In the genomic region with DNA sequence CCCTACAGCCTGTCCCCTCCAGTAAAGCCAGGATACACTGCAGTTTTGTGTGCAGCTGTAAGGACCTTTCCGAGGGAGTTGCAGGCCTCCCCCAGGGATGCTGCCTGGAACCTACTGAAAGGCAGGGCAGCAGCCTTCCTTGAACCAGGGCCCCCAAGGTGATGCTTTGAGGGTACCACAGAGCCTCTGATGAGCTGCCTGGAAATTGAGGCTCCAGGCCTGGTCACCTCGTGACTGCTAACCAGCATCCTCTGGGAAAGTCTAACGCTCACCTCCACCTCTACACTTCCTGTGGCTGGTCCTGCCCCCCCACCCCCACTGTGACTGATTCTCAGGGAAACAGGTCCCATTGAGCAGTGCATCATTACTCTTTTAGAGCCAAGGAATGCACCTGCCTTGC, we compare ENCODE assay signal across 11 mouse cellular contexts. TPM values are rescaled to one million over a fixed set of nuclear protein-coding genes. Genes with fewer than 3 reads are reported as not detected.
DNase-seq lines count a peak whose midpoint lies in the region; ATAC-seq lines count a peak whose summit lies in the region.
"Had no signal": no experiment of that assay in that cellular context is flagged by ENCODE, and none has a peak within 500 bp of the region (broad histone marks: within the 10 kb centered on the region; RNA-seq: fewer than 3 reads in every experiment).

No protein-coding gene starts in this region.

- H3K36me3 ChIP-seq in hindbrain, embryonic 11.5 days (ENCODE audit: control insufficient read depth, insufficient read depth, low read length) = no peaks in the 10 kb centered on the region
- no peaks in the 10 kb centered on the region for H3K36me3 ChIP-seq in midbrain, embryonic 14.5 days (ENCODE audit: control insufficient read depth, insufficient read depth, low read length)
- H3K36me3 ChIP-seq in liver, embryonic 12.5 days = no peaks in the 10 kb centered on the region

- H3K27ac ChIP-seq in hindbrain, embryonic 11.5 days (ENCODE audit: low read depth, low read length) = no peak overlapping the region
- H3K27ac ChIP-seq in midbrain, embryonic 14.5 days (replicated peaks; ENCODE audit: low read depth, low read length) = no peak overlapping the region
- no peak overlapping the region for H3K27ac ChIP-seq in liver, embryonic 12.5 days
- H3K27ac ChIP-seq: liver, embryonic 14.5 days had no signal

- no peaks in the 10 kb centered on the region for H3K9me3 ChIP-seq in hindbrain, embryonic 11.5 days (ENCODE audit: control insufficient read depth, low read length)
- no peaks in the 10 kb centered on the region for H3K9me3 ChIP-seq in midbrain, embryonic 14.5 days (ENCODE audit: control insufficient read depth, low read length)
- no peaks in the 10 kb centered on the region for H3K9me3 ChIP-seq in liver, embryonic 12.5 days (replicated peaks)

- H3K9ac ChIP-seq in hindbrain, embryonic 11.5 days (ENCODE audit: low read depth, low read length) = peak overlapping the region; percentile 27; the same call in 1 of the 2 replicates
- H3K9ac ChIP-seq in midbrain, embryonic 14.5 days (replicated peaks; ENCODE audit: low read length) = no peak overlapping the region; the same call in 1 of the 2 replicates
- no peak overlapping the region for H3K9ac ChIP-seq in liver, embryonic 12.5 days
- H3K9ac ChIP-seq: liver, embryonic 14.5 days had no signal

- peaks cover 30% of the 10 kb centered on the region for H3K4me1 ChIP-seq in hindbrain, embryonic 11.5 days (replicated peaks; ENCODE audit: control insufficient read depth, insufficient read depth, low read length)
- peaks cover 30% of the 10 kb centered on the region for H3K4me1 ChIP-seq in midbrain, embryonic 14.5 days (ENCODE audit: control insufficient read depth, insufficient read depth, low read length)
- H3K4me1 ChIP-seq in liver, embryonic 12.5 days = peaks cover 31% of the 10 kb centered on the region

- peaks cover 59% of the 10 kb centered on the region for H3K27me3 ChIP-seq in hindbrain, embryonic 11.5 days (ENCODE audit: control insufficient read depth, insufficient read depth, low read length)
- H3K27me3 ChIP-seq in midbrain, embryonic 14.5 days (ENCODE audit: control insufficient read depth, insufficient read depth, low read length) = peaks cover 24% of the 10 kb centered on the region
- peaks cover 100% of the 10 kb centered on the region for H3K27me3 ChIP-seq in liver, embryonic 12.5 days (replicated peaks)

- 37% methylated on average over 3 of the region's 3 CpGs for WGBS in hindbrain, embryonic 11.5 days
- 37% methylated on average over 3 of the region's 3 CpGs for WGBS in midbrain, embryonic 14.5 days
- 35% methylated on average over 3 of the region's 3 CpGs for WGBS in liver, embryonic 12.5 days (ENCODE audit: insufficient replicate concordance)

- DNase-seq in cerebellum, adult 18-20 months = peak; percentile 30 to 51
- no peak for DNase-seq in cerebellum, adult 9-11 months
- peak; percentile 55 for DNase-seq in brain, adult 2 months (ENCODE audit: low read depth, low spot score)
- DNase-seq in hindbrain, embryonic 11.5 days (ENCODE audit: low spot score) = no peak
- DNase-seq in midbrain, embryonic 14.5 days = no peak
- no peak for DNase-seq in kidney, postnatal 25 days
- no peak for DNase-seq in kidney, adult 11 months
- DNase-seq: gastrocnemius, postnatal 36 days; kidney, postnatal 4 days had no signal

- peak overlapping the region; percentile 66 for H3K4me3 ChIP-seq in hindbrain, embryonic 11.5 days (ENCODE audit: low read depth, low read length)
- peak overlapping the region; percentile 67 for H3K4me3 ChIP-seq in midbrain, embryonic 14.5 days (replicated peaks; ENCODE audit: low read depth, low read length)
- H3K4me3 ChIP-seq in liver, embryonic 12.5 days = no peak overlapping the region

- no peak for ATAC-seq in hindbrain, embryonic 11.5 days (ENCODE audit: low FRiP score)
- ATAC-seq in midbrain, embryonic 14.5 days (ENCODE audit: low FRiP score, low TSS enrichment) = no peak
- no peak for ATAC-seq in liver, embryonic 12.5 days

- peak overlapping the region; percentile 98 for H3K4me2 ChIP-seq in hindbrain, embryonic 11.5 days (replicated peaks; ENCODE audit: low read depth, low read length)
- H3K4me2 ChIP-seq in midbrain, embryonic 14.5 days (ENCODE audit: low read length) = peak overlapping the region; percentile 98
- H3K4me2 ChIP-seq in liver, embryonic 12.5 days = no peak overlapping the region

RNA-seq across cellular contexts. Expression of a gene that starts 2.3 kb away (rescaled TPM):
- polyA plus RNA-seq in hindbrain, embryonic 11.5 days (2014; fragmentation: Nextera tagmentation; extraction: Ambion mirVana) = 8.7 and 11.2 TPM in 2 replicates
- 10.1 and 11.3 TPM in 2 replicates for polyA plus RNA-seq in midbrain, embryonic 14.5 days (2014; fragmentation: Nextera tagmentation; extraction: Ambion mirVana)
- polyA plus RNA-seq in liver, embryonic 12.5 days (2016; fragmentation: Nextera tagmentation; extraction: Ambion mirVana) = 0.04 and 0.06 TPM in 2 replicates
- polyA plus RNA-seq: liver, embryonic 14.5 days had no signal

RNA-seq across cellular contexts. Expression of a gene that starts 54.1 kb away (rescaled TPM):
- polyA plus RNA-seq in hindbrain, embryonic 11.5 days (2014; fragmentation: Nextera tagmentation; extraction: Ambion mirVana) = 13.6 and 14.8 TPM in 2 replicates
- polyA plus RNA-seq in midbrain, embryonic 14.5 days (2014; fragmentation: Nextera tagmentation; extraction: Ambion mirVana) = 21.2 and 23.0 TPM in 2 replicates
- polyA plus RNA-seq in liver, embryonic 12.5 days (2016; fragmentation: Nextera tagmentation; extraction: Ambion mirVana) = 7.9 and 10.5 TPM in 2 replicates

RNA-seq across cellular contexts. Expression of a gene that starts 57.4 kb away (rescaled TPM):
- polyA plus RNA-seq in hindbrain, embryonic 11.5 days (2014; fragmentation: Nextera tagmentation; extraction: Ambion mirVana) = 10.4 and 12.4 TPM in 2 replicates
- 10.8 and 12.4 TPM in 2 replicates for polyA plus RNA-seq in midbrain, embryonic 14.5 days (2014; fragmentation: Nextera tagmentation; extraction: Ambion mirVana)
- 11.3 and 12.5 TPM in 2 replicates for polyA plus RNA-seq in liver, embryonic 12.5 days (2016; fragmentation: Nextera tagmentation; extraction: Ambion mirVana)

Comparison
In these comparisons a context has a peak if more than half of its experiments do, and no peak if none do; other contexts are left out.
1. DNase-seq: peak in cerebellum, adult 18-20 months (2 of 2) and brain, adult 2 months (single experiment); none in cerebellum, adult 9-11 months (single experiment), hindbrain, embryonic 11.5 days (single experiment), midbrain, embryonic 14.5 days (single experiment), kidney, postnatal 25 days (0 of 2) and kidney, adult 11 months (single experiment).